In genomic region chr16:9273751-9274300, GRCm38 (mm10) we compare ENCODE assay signal across 23 mouse cellular contexts.
A peak's percentile ranks its signal among the peaks of the same experiment; 100 is the strongest.
DNase-seq lines count a peak whose midpoint lies in the region; ATAC-seq and TF ChIP-seq lines count a peak whose summit lies in the region.
"Had no signal": no experiment of that assay in that cellular context is flagged by ENCODE, and none has a peak within 500 bp of the region (broad histone marks: within the 10 kb centered on the region; RNA-seq: fewer than 3 reads in every experiment).

No protein-coding gene starts in this region.

- peak overlapping the region; percentile 33; the same call in 1 of the 2 replicates for H3K27ac ChIP-seq in midbrain, embryonic 10.5 days (replicated peaks)
- no peak overlapping the region for H3K27ac ChIP-seq in midbrain, embryonic 15.5 days
- no peak overlapping the region for H3K27ac ChIP-seq in forebrain, postnatal 0 days (ENCODE audit: low read depth, low read length)
- H3K27ac ChIP-seq: embryonic facial prominence, embryonic 12.5 days; forebrain, embryonic 12.5 days; heart, embryonic 10.5 days; hindbrain, postnatal 0 days had no signal

- peaks cover 40% of the 10 kb centered on the region for H3K4me1 ChIP-seq in midbrain, embryonic 10.5 days
- H3K4me1 ChIP-seq in midbrain, embryonic 15.5 days = no peaks in the 10 kb centered on the region
- H3K4me1 ChIP-seq in forebrain, postnatal 0 days (ENCODE audit: insufficient read depth) = no peaks in the 10 kb centered on the region
- H3K4me1 ChIP-seq: embryonic facial prominence, embryonic 12.5 days; heart, embryonic 10.5 days had no signal

- H3K36me3 ChIP-seq in midbrain, embryonic 10.5 days = no peaks in the 10 kb centered on the region
- no peaks in the 10 kb centered on the region for H3K36me3 ChIP-seq in midbrain, embryonic 15.5 days (replicated peaks)
- no peaks in the 10 kb centered on the region for H3K36me3 ChIP-seq in forebrain, postnatal 0 days (ENCODE audit: insufficient read depth)
- H3K36me3 ChIP-seq: embryonic facial prominence, embryonic 12.5 days; forebrain, embryonic 12.5 days; heart, embryonic 10.5 days had no signal

- H3K4me2 ChIP-seq in midbrain, embryonic 15.5 days = no peak overlapping the region
- no peak overlapping the region for H3K4me2 ChIP-seq in forebrain, postnatal 0 days (ENCODE audit: low read depth)
- H3K4me2 ChIP-seq: embryonic facial prominence, embryonic 12.5 days; forebrain, embryonic 12.5 days had no signal

- H3K4me3 ChIP-seq in midbrain, embryonic 10.5 days = no peak overlapping the region
- no peak overlapping the region for H3K4me3 ChIP-seq in midbrain, embryonic 15.5 days
- H3K4me3 ChIP-seq in forebrain, postnatal 0 days (ENCODE audit: low read depth, low read length) = no peak overlapping the region
- H3K4me3 ChIP-seq: embryonic facial prominence, embryonic 12.5 days; forebrain, embryonic 12.5 days; heart, embryonic 10.5 days had no signal

- H3K9me3 ChIP-seq in midbrain, embryonic 10.5 days (replicated peaks) = no peaks in the 10 kb centered on the region
- H3K9me3 ChIP-seq in midbrain, embryonic 15.5 days = no peaks in the 10 kb centered on the region
- no peaks in the 10 kb centered on the region for H3K9me3 ChIP-seq in forebrain, postnatal 0 days (ENCODE audit: low read length)
- H3K9me3 ChIP-seq: embryonic facial prominence, embryonic 12.5 days; forebrain, embryonic 12.5 days; heart, embryonic 10.5 days had no signal

- ATAC-seq in midbrain, embryonic 15.5 days (replicated peaks) = no peak
- no peak for ATAC-seq in forebrain, postnatal 0 days
- ATAC-seq: CD4-positive, CD25-positive, alpha-beta regulatory T cell, adult 4 months; forebrain, embryonic 16.5 days; hindbrain, postnatal 0 days; Patski had no signal

- WGBS in midbrain, embryonic 10.5 days = 43% methylated on average over 6 of the region's 6 CpGs
- WGBS in midbrain, embryonic 15.5 days = 40% methylated on average over 6 of the region's 6 CpGs
- WGBS in forebrain, postnatal 0 days = 54% methylated on average over 6 of the region's 6 CpGs

- peak; percentile 62 for DNase-seq in heart, adult 11 months
- DNase-seq in heart, postnatal 4 days = no peak
- DNase-seq in midbrain, embryonic 10.5 days (ENCODE audit: low spot score) = peak; percentile 67
- DNase-seq in R1 (ENCODE audit: low read depth, low spot score) = peak; percentile 54
- DNase-seq in embryo, embryonic 11 days = peak; percentile 9
- DNase-seq in T-cell, adult 2 months (ENCODE audit: low spot score) = no peak
- no peak for DNase-seq in forebrain, postnatal 0 days
- DNase-seq: adrenal gland, adult 8-10 months; B cell, adult 2 months; cerebellum, adult 2 months; cerebellum, postnatal 14 days; gastrocnemius, postnatal 36 days; heart, adult 18-20 months; heart, postnatal 10 days; kidney, adult 11 months had no signal

- TF ChIP-seq CTCF in forebrain, postnatal 0 days (IDR thresholded peaks at IDR 0.05; ENCODE audit: low read depth) = no peak

- H3K27me3 ChIP-seq in midbrain, embryonic 10.5 days (ENCODE audit: low read depth, poor library complexity, severe bottlenecking) = peaks cover 48% of the 10 kb centered on the region
- H3K27me3 ChIP-seq in midbrain, embryonic 15.5 days (replicated peaks) = no peaks in the 10 kb centered on the region
- H3K27me3 ChIP-seq in forebrain, postnatal 0 days (ENCODE audit: insufficient read depth, low read length) = no peaks in the 10 kb centered on the region
- H3K27me3 ChIP-seq: embryonic facial prominence, embryonic 12.5 days; forebrain, embryonic 12.5 days; Patski had no signal

- no peak overlapping the region for H3K9ac ChIP-seq in midbrain, embryonic 15.5 days
- H3K9ac ChIP-seq in forebrain, postnatal 0 days = no peak overlapping the region
- H3K9ac ChIP-seq: embryonic facial prominence, embryonic 12.5 days; forebrain, embryonic 12.5 days had no signal

Comparison
In these comparisons a context has a peak if more than half of its experiments do, and no peak if none do; other contexts are left out.
1. DNase-seq: peak in heart, adult 11 months (single experiment), midbrain, embryonic 10.5 days (single experiment), R1 (single experiment) and embryo, embryonic 11 days (single experiment); none in heart, postnatal 4 days (single experiment), T-cell, adult 2 months (single experiment) and forebrain, postnatal 0 days (single experiment).